Mouse (Mus musculus) forelimb bud, embryonic 11.5 days (tissue): ENCODE data around the gene Rab20.
"Not testable (repeated sequence)": the region's sequence is repeated elsewhere in the genome, so short reads cannot be mapped to it uniquely, and the experiment has no call there.

ENCODE experiments used
- DNase-seq: peaks from one replicate; pipeline ENCODE4 v3.0.0-alpha.2; 2012; ENCODE audit warnings: low read depth, low spot score

Gene Rab20

DNA sequence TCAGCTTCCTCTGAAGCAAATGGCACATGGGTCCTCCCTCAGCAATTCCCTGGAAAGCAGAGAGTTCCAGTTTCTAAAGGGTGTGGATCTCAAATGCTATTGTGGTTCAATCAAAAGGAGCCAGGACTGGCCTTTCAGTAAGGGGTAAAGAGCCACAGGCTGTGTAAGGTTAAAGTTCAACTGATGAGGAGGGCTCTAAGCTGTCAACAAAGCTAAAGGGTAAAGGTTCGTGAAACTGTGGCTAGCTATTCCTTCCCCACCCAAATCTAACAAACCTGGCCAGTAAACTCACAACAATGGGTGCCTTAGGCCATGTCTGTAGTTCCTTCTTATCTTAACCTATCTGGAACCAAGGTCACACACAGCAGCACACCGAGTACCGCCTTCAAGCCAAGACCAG lies 3.4 kb upstream of the Rab20 start:
- no peak for DNase-seq

GRCm38 (mm10) chr8:11479591-11479990 lies 1.1 kb upstream of the Rab20 start:
- no peak for DNase-seq

DNA sequence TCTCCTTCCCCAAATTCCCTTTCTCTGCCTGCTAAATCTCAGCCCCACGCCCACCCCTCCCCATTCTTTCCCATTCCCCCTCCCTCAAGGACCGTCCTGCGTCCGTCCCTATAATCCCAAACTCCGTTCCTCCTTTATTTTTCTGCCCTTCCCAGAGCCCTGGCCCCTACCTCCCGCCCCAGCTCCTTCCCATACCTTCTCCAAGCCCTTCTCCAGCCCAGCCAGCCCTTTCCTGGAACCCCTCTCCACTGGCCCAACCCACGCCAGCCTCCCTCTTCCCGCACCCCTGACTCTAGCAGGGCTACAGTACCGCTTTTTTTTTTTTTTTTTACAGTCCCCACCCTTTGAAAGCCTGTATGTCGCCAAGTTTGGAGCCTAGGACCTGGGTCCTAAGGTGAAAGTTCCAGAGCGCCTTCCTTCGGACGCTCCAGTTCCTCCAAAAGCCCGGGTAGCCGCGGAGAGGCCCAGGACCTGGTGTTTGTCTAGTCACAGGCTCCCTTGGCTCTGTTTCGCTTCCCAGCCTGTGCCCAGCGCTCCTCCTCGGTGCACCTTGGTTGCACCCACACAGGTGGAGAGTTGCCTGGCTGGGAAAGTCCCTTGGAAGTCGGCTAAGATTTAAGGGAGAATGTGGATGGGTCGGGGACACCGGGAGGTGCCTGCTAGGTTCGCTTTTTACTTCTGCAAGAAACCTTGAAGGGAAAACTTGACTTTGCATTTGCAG lies 457 bp upstream of the Rab20 start:
- DNase-seq = no peak

DNA sequence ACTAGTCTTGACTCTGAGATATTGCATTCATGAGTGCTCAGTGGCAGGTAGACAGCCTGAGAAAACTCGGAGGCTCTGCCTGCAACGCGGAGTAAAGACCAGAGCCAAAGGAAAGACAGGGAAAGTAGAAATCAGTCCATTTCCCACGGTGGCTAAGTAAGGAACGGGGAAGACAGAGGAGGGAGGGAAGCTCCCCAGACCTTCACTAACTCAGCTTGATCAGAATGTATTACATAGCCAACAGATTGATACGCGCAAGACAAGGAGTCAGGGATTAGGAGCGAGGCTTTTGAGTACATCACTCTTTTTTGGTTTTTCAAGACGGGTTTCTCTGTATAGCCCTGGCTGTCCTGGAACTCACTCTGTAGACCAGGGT lies 1.3 kb downstream of the Rab20 start:
- no peak for DNase-seq

DNA sequence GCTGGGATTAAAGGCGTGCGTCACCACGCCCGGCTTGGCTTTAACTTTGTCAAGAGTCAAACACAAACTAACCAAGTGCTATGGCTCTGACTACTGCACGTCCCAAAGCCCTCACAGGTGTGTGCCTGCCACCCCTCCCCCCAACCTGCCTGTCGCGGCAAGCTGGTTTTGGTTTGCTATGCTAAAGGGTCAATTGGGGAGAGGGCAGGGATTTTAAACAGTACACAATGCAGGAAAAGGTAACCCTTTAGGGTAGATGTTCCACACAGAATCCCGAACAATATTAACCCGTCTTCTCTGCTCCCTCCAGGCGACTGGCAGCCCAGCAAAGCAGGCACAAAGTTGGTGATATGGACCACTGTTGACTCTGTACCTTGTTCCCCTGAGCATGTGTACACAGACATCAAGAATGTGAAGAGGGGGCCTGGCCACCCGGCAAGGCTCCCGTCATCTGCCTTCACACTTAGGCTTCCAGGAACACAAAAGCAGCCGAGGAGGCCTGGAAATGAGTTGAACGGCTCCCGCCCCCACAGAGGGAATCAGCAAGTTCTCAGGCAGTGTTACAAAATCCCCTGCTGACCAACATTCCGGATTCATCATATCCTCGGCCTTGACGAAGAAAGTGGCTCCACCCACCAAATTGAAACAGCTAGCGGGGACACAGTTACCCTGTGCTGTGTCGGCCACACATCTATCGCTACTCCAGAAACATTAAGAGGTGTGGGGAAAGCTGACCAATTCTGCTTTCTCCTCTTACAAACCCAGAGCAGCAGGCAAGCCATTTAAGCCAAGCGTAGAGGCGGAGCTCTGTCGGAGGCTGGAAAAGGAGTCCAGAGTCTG lies 2.0 kb downstream of the Rab20 start:
- peak; percentile 53 for DNase-seq

GRCm38 (mm10) chr8:11475876-11476275 lies 2.6 kb downstream of the Rab20 start:
- no peak for DNase-seq

GRCm38 (mm10) chr8:11475397-11475796 lies 3.1 kb downstream of the Rab20 start:
- no peak for DNase-seq

GRCm38 (mm10) chr8:11473072-11473471 lies 5.4 kb downstream of the Rab20 start:
- DNase-seq = peak; percentile 46

DNA sequence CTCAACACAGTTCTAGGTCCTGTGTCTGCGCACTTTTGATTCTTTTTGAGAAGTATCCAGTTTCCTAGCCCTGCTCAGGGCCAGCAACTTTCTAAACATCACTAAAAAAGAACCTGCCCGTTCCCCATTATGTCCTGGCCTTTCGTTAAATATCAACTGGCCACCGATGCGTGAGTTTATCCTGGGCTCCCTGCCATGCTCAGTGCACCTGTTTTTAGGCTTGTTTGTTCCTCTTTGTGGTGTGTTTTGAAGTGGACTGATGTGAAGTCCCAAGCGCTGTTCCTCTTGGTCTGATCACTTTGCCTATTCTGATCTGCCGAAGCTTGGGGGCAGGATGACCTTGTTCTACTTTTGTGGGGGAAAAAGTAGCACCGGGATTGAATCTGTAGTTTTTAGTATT lies 7.2 kb downstream of the Rab20 start:
- DNase-seq = no peak

DNA sequence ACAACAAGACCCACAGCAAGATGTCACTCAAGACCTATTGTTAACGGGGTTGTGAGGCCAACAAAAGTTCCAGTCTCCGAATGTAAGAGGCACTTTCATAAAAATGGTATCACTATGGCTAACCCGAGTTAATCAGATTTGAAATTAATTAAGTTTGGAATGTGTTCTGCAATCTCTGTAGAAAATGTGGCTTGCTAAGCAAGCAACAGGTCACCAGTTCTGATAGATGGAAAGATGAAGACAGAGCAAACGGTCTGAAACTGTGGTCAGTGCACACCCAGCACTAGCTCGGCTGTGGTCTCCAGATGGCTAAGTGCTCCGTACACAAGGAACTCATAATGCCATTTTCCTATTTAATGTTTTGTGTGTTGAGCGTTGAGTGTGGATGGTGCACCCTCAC lies 7.8 kb downstream of the Rab20 start:
- DNase-seq = no peak

DNA sequence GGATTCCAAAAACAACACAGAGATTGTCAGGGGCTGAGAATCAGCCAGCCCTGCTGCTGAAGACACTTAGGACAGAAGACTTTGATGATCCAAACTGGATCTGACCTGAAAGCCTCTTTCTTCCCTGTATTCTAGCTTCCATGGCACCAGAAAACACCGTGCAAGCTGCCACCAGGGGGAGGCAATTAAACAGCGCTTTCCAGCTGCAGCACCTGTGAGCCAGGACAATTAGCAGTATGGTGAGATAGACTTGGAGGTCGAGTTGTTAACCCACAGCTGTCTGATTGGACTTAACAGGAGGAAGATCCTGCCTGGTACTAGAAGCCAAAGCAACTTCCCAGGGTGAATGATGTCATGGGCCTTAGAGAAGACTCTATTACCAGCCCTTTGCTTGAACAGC lies 9.4 kb downstream of the Rab20 start:
- DNase-seq = peak; percentile 46

- DNase-seq = not testable (repeated sequence)
These were observed 12.0 kb downstream of the Rab20 start for GRCm38 (mm10) chr8:11466528-11466927.

DNA sequence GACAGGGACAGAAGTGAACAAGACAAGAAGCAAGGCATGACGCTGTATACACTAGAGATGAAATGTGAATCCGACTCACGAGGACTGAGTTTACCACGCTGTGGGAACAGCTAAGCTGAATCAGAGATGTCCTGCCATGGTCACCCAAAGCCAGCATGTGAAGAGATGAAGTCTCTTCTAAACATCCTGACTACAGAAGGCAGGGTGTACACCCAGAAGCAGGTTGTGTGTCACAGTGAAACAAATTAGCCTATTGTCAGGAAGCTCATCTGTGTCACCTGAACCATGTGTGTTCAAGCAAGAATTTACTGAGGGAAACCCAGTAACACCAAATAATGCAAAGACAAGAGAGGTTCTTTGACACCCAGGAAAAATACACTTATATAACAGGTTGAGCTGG lies 12.9 kb downstream of the Rab20 start:
- DNase-seq = no peak

DNA sequence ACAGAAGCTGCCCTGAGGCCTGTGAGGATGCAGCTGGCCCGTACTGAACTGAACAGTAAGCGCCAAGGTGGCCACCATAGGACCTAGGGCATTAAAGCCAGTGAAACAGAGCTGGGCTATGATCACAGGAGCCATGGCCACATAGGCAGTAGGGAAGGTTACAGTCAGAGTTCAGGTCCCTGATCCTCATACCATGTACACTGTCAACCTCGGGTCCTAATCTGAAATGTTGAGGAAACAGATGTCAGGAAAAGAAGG lies 13.9 kb downstream of the Rab20 start:
- no peak for DNase-seq

DNA sequence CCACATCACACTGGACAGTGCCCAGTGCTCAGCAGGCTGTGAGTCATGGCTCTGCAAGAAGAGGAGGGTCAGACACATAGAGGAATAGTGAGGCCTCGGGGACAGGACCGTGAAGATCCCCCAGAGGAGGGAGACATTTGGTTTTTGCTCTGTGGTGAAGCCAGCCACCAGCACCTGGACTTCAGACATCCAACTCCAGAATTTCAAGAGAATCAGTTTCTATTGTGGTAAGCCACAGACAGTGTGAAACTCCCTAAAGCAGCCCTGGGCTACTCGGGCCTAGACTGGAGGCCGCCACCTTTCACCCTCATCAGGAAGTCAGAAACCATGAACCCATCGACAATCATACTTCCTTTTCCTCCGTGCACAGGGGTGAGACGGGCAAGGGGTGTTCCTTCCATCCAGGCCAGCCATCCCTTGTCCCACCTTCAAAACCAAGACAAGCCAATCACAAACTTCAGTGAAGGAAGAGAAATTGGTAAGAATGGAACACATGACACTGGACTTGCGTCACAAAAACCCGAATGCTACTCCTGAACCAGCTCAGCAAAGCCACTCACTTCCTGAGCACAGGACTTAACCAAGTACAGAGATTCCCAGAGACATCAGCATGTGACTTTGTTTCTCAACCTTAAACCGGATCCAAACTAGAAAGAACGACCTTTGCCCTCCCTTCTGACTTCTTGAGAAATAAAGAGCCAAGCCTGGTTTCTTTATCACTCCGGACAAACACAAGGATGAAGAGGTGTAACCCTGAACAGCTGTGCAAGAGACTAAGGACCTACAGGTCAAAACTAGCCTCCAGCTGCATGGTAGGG lies 14.4 kb downstream of the Rab20 start:
- DNase-seq = no peak

DNA sequence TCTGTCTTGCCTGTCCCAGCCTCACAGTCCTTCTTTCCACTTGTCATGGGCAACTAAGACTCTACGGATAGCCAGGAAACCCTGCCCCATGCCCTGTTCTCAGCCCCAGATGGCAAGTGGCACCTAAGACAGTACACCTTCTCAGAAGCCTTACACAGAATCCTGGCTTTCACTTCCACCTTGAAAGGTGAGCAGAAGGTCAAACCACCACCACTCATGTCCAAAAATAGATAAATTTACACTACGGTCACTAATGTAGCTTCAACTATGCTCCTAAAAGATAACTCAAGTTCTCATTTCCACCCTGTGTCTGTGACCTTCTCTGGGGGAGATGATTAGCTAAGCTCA lies 15.0 kb downstream of the Rab20 start:
- no peak for DNase-seq

GRCm38 (mm10) chr8:11462641-11463040 lies 15.9 kb downstream of the Rab20 start:
- no peak for DNase-seq

GRCm38 (mm10) chr8:11461847-11462246 lies 16.7 kb downstream of the Rab20 start:
- DNase-seq = no peak

DNA sequence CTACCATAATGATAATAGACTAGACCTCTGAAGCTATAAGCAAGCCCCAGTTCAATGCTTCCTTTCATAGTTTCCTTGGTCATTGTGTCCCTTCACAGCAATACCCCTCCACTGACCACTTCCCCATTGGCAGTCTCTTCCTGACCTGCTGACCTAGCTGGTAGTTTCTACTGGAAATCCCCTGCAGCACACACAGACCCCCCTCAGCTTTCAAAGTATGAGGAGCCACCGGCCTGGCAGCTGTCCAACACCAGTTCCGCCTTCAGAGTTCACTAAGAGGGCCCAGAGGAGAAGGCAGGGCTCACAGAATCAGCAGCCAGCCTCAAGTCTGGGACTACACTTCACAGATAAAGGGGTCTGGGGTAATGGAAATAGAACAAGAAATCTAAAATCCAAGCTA lies 17.6 kb downstream of the Rab20 start:
- DNase-seq = no peak

DNA sequence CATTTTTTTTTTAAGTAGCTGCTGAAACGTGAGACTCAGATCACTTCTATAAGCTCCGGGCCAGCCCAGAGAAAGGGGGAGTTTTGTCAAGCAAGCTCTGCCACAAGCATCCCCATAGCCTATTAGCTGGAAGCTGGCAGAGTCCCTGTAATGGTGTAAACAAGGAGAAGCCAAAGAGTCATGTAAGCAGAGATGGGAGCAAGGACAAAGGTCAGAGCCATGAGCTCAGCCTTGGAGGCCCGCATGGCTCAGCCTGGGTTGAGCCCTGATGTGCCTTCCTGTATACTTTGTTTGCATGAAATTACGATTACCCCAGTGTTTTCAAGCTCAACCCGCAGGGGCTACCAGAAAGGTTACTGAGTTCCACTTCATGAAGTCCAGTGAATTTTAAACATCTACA lies 19.5 kb downstream of the Rab20 start:
- no peak for DNase-seq

DNA sequence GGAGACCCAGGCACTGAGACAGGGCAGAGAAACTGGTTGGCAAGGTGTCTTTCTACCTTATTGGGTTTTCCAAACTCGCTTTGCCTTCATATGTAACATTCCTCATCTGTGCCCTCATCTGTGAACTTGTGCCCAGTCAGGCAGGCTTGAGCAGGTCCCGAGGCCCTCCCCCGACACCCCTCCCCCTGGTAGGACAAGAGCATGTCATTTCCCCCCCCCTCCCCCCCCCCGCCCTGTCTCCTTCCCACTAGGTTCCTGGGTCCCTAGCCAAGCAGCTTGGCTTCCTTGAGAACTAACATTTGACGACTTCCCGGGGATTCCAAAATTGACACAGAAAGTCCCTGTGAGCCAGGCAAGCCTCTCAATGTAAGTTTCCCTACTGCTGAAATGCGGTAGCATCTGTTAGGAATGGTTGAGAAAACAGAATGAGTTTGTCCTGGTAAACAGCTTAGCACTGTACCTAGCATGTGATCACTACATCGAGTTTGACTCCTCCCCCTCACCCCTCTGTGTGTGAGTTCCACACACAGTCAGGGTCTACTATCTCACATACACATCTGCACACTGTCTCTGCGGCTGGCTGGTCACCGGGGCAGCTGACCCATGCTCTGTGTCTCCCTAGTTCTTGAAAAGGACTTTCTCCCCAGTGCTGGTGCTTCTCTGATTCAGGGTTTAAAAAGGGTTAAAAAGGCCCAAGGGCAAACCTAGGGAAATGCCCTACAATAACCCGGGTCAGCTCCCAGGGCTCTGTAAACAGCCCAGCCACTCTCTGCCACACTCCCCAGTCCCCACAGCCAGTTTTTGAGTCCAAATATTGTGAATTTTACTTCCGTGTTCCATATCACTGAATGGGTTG lies 20.3 kb downstream of the Rab20 start:
- DNase-seq = no peak

GRCm38 (mm10) chr8:11457278-11457677 lies 21.2 kb downstream of the Rab20 start:
- DNase-seq = no peak
